Mouse (Mus musculus) 3T3-L1 (cell line): ENCODE data around the gene Nsd1.

Experiments used
- DNase-seq: peaks from one replicate; pipeline ENCODE4 v3.0.0-alpha.2; 2015; ENCODE audit warnings: low read depth, low spot score

Gene Nsd1

GRCm38 (mm10) chr13:55252820-55253219, 43.2 kb downstream of the Nsd1 start:
- no peak for DNase-seq

- DNase-seq = no peak
These were observed 45.6 kb downstream of the Nsd1 start for GRCm38 (mm10) chr13:55255052-55255652.

GRCm38 (mm10) chr13:55258651-55259050, 49.1 kb downstream of the Nsd1 start:
- DNase-seq = peak; percentile 47

GRCm38 (mm10) chr13:55261521-55261920, 51.9 kb downstream of the Nsd1 start:
- DNase-seq = no peak

- DNase-seq = no peak
These were observed 52.5 kb downstream of the Nsd1 start for GRCm38 (mm10) chr13:55262096-55262495.

GRCm38 (mm10) chr13:55277203-55277602, 67.6 kb downstream of the Nsd1 start:
- DNase-seq = no peak

GRCm38 (mm10) chr13:55277646-55278045, 68.1 kb downstream of the Nsd1 start:
- no peak for DNase-seq

GRCm38 (mm10) chr13:55288854-55289253, 79.3 kb downstream of the Nsd1 start:
- DNase-seq = peak; percentile 53

- DNase-seq = no peak
These were observed 87.2 kb downstream of the Nsd1 start for GRCm38 (mm10) chr13:55296760-55297159.

GRCm38 (mm10) chr13:55300913-55301312, 91.3 kb downstream of the Nsd1 start:
- no peak for DNase-seq

GRCm38 (mm10) chr13:55312028-55312630, 102.5 kb downstream of the Nsd1 start:
- DNase-seq = no peak

- no peak for DNase-seq
These were observed 103.5 kb downstream of the Nsd1 start for GRCm38 (mm10) chr13:55313051-55313450.

- no peak for DNase-seq
These were observed 105.4 kb downstream of the Nsd1 start for GRCm38 (mm10) chr13:55314891-55315412.

- no peak for DNase-seq
These were observed 108.8 kb downstream of the Nsd1 start for GRCm38 (mm10) chr13:55318351-55318750.

GRCm38 (mm10) chr13:55319931-55320533, 110.5 kb downstream of the Nsd1 start, which contains the start of gene Prelid1:
Gene Prelid1 (plus strand): TSS chr13:55320500.
- DNase-seq = peak; percentile 68

- peak; percentile 84 for DNase-seq
These were observed 112.0 kb downstream of the Nsd1 start, which contains the start of gene Rab24 for GRCm38 (mm10) chr13:55321434-55322129. Gene Rab24 (minus strand): TSS chr13:55321946.

- DNase-seq = peak; percentile 76
These were observed 112.7 kb downstream of the Nsd1 start for GRCm38 (mm10) chr13:55322130-55322825.

- DNase-seq = no peak
These were observed 116.0 kb downstream of the Nsd1 start for GRCm38 (mm10) chr13:55325596-55325995.

GRCm38 (mm10) chr13:55327169-55327568, 117.6 kb downstream of the Nsd1 start:
- peak; percentile 55 for DNase-seq

- DNase-seq = peak; percentile 97
These were observed 118.1 kb downstream of the Nsd1 start for GRCm38 (mm10) chr13:55327633-55328032.

GRCm38 (mm10) chr13:55328171-55328570, 118.6 kb downstream of the Nsd1 start:
- DNase-seq = no peak
